Mouse (Mus musculus): ENCODE measurements around the gene Vwa8.

- TF ChIP-seq ZNF384 (IDR thresholded peaks at IDR 0.05; ENCODE audit: low read depth, low read length) (no peak), ZC3H11A (IDR thresholded peaks at IDR 0.05; ENCODE audit: borderline replicate concordance, low read depth, low read length) (no peak), HCFC1 (IDR thresholded peaks at IDR 0.05; ENCODE audit: borderline replicate concordance, insufficient read depth, low read length) (no peak), MAFK (IDR thresholded peaks at IDR 0.05; ENCODE audit: insufficient read depth, low read depth, low read length) (no peak)
Measured at GRCm38 (mm10) chr14:79086006-79086405, 237.2 kb downstream of the Vwa8 start.

Measured in ES-E14 (cell line).